Mouse (Mus musculus): ENCODE results near the gene Zic4.

Zic4 gene

GRCm38 (mm10) chr9:91361856-91362601, at the start of gene Zic4:
Gene Zic4, plus strand, starts transcription at chr9:91362413.
- no peak for DNase-seq

- no peak for DNase-seq
Observed at GRCm38 (mm10) chr9:91347591-91347990, 14.6 kb upstream of the Zic4 start.

DNA sequence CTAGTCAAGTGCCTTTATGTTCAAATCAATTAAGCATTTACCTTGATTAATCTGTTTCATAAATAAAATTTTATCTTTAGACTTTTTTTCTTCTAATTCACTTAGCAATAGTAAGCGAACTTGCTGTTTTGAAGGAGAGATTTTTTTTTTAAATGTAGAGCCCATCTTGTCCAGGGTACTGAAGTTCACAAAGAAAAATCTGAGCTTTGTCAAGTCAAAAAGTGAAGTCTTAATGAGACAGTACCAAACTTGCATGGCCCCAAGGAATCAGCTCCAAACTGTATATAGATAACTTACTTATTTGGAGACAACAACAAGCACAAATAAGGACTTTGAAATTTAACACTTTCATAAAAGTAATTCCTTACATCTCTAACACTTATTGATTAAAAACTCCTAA, 13.5 kb upstream of the Zic4 start:
- no peak for DNase-seq

DNA sequence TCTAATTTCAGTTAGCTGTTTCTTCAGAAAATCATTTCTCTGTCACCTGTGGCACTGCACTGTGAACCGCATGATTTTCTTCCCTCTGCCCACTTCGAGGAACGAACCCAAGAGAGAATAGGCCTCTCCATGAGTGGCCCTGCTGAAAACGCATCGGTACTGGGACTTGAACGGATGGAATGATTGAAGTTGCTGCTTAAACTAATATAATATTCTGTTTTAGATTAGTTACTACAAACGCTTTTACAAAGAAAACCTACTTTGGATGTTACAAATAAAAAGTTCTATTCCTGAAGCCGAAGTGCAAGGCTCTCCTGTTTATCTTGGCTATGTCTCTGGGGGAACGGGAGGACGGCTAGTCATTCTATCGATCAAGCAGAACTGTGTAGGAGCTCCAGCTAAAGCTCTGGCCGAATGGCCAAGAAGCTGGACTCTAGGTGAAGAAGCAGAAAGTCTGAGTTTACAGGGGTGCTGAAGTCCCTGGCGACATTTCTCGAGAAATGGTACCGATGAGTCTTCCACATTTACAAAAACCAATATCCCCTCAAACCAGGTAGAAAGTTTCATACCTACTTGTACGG, 11.9 kb upstream of the Zic4 start:
- no peak for DNase-seq

GRCm38 (mm10) chr9:91350861-91351291, 11.3 kb upstream of the Zic4 start:
- DNase-seq: no peak

DNA sequence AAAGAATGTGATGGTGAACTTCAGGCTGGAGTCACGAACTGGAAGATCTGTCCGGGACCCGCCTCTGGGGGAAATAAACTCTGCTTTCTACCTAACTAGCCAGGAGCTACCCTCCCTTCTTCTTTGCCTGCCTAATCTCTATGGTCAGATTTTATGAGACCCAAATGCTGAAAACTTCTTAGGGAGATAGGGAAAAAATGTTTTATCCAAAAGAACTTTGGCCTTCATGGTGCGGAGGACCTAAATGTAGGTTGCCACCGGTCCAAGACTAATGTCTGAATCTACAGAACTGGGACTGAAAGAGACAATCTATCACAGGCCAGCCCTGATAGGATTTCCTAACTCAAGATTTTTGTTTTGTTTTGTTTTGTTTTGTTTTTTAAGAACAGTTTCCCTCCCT, 10.9 kb upstream of the Zic4 start:
- DNase-seq: no peak

GRCm38 (mm10) chr9:91351961-91352411, 10.2 kb upstream of the Zic4 start:
- no peak for DNase-seq

DNA sequence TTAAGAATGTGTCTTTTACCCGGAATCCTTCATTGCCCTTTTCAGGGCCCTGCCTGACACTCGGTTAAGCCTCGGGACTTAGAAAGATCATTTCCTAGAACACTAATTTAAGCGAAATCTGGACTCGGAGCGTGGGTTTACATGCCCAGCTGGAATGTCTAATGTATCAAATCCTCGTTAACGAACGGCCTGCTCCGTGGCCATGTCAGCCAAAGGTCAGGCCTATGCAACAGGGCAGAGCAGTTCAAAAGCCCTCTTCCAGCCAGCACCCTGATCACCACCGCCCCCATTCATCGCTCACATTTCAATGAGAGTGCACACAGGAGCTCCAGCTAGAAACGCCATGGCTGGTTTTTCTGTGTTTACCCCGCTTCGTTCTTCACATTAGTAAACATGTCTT, 9.4 kb upstream of the Zic4 start:
- DNase-seq: no peak

DNA sequence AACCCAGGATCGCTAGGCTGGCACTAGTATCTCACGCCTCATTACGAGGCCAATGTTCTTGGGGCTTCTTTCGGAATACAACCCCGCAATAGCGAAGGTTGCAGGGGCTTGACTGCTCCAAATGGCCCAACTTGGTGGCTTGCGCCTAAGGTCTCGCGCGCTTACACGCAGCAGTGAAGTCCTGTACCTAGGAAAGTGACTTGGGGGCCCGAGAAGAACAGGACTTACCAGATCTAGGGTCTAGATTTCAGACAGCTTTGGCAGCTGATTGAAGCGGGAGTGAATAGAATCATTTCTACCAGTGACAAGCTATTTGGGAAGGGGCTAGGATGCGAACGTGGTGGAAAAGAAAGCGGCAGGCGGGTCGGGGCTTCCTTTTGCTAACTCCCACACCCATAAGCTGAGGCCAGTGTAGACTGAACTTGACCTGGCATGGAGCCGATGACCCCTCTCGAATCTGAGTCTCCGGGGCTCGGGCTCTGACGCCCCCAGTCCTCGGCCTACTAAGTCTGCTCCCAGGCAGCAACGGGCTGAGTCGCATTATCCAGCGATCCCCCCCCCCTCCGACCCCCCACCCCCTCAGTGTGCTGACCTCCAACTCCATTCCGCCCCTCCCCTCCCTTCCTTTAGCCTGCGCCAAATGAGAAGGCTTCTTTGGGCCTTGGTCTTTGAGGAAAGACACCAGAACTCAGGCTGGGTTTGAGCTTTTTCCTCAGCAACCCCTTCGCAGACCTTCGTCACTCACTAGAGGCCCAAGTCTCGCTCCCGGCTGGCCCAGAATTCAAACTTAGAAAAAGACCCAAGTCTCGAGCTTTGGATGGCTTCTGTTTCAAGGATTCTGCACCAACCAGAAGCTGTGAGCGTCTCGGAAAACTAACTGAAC, 8.4 kb upstream of the Zic4 start:
- no peak for DNase-seq

GRCm38 (mm10) chr9:91354434-91355269, 7.6 kb upstream of the Zic4 start:
- no peak for DNase-seq

DNA sequence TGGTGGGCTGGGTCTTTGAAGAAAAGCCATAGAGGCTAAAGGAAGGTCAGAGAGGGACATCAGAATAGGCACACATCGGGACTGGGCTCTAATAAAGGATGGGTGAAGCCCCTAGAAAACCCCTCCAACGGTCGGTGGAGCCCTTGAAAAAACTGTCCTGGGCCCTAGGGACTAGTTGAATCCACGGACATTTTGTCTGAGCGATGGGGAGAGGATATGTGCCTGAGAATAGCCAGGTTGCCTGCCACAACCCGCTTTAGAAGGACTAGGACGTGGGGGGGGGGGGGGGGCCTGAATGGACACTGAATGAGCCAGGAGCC, 7.0 kb upstream of the Zic4 start:
- DNase-seq: no peak

- DNase-seq: no peak
Observed at GRCm38 (mm10) chr9:91355629-91356352, 6.4 kb upstream of the Zic4 start.

DNA sequence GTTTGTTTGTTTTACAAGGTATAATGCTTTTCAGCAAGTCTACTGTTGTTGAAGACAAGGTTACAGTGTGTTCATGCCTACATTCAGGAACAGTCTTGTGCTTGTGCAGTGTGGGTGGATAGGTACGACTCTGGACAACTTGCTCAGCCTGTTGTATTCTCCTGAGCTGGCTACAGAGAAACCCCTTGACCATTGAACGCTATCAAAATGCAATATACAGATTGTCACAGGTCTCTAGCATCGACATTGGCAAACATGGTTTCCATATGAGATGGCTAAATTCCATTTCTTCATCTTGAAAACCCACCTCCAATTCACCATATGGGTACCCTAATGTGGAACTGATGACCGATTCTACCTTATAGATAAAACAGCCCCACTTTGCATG, 5.9 kb upstream of the Zic4 start:
- no peak for DNase-seq

- DNase-seq: no peak
Observed at GRCm38 (mm10) chr9:91357321-91357720, 4.9 kb upstream of the Zic4 start.

GRCm38 (mm10) chr9:91358851-91359687, 3.1 kb upstream of the Zic4 start:
- no peak for DNase-seq

DNA sequence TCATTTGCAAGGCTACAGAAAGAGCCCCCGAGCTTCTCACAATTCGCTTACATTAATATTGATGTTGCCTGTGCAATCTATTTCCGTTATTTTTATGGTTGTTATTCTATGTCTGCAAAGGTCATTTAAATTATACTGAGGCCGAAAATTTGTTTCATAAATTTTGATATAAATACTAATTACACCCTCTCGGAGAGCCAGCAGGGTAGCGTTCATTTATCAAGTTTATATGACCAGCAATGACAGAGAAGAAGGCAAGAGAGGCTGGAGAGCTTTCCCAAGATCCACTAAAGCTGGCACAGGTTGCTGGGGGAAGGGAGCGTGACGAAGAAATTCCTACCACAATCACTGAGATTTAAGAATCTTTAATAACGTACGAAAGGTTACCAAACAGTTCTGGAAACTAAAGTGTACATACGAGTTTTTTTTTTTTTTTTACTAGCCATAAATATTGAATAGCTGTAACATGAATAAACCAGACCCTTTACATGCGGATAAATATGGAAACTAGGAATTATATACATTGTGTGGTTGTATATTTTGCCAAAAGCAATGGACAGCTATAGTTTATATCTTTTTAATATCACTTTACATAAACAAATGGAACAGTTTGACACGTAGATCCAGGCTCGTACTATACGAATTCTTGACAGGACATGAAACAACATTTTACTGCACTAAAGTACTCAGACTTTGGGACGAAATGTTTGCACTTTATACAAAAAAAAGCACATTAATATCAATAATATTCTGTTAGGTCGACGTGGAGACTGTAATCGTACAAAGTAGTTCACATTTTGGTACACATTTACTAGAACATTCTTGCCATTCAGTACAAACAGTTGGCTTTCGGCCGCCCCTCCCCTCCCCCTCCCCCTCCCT, 1.8 kb upstream of the Zic4 start:
- no peak for DNase-seq

DNA sequence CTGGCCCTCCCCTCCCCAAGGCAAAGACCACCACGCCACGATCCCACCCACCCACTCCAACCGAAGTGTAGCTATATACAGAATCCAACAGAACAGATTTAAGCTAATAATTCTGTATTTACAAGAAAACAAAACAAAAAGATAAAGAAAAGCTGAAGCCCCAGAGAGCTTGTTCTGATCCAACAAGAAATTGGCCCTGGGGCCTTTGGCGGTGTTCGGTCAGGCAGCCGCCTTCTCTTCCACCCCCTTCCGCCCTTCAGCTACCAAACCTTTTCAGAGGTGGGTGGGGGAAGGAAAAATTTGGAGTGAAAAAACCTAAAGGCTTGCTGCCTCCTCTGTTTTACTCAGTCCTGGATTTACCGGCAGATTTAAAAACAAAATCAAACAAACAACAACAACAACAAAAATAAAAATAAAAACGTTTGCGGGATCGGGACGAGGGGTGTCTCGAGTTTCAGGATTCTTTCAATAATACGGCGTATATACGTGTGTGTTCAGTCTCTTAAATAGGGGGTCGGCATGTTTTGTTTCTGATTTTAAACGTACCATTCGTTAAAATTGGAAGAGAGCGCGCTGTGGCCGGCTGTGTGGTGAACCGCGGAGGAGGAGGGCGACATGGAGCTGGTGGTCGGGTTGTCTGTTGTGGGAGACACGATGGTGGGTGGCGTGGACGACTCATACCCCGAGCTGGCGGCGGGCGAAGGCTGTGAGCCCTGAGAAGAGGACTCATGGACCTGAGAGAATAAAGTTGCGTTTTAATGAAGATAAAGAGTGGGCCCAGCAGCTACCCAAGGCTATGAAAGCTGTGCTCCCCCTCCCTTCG, 969 bp upstream of the Zic4 start:
- DNase-seq: no peak

- no peak for DNase-seq
Observed at GRCm38 (mm10) chr9:91363011-91363730, 958 bp downstream of the Zic4 start.

DNA sequence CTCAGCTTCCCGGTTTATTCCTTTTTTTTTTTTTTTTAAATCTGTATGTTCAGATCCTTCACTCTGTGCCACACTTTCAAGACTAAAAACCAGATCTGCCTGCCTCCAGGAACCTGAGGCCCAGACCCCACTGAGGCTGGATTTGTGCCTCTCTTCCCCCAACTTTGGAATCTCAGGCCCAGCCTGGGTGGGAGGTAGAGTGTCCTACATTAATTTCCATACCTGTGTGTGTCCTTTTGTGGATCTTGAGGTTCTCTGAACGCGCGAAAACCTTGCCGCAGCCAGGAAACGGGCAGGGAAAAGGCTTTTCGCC, 1.6 kb downstream of the Zic4 start:
- DNase-seq: no peak

All from right cerebral cortex, postnatal 25 days (tissue).